Mouse (Mus musculus) midbrain, embryonic 15.5 days (tissue): ENCODE data around the gene Acin1. TPM values are rescaled to one million over a fixed set of nuclear protein-coding genes. Genes with fewer than 3 reads are reported as not detected.
A peak's percentile ranks its signal among the peaks of the same experiment; 100 is the strongest.

Source experiments
- ATAC-seq: fragments of 200-750 bp; cut with Nextera tagmentation; replicated peaks from 2 replicates; pipeline ENCODE4 v1.8.0; 2017; ENCODE audit warnings: moderate TSS enrichment
- H3K27ac ChIP-seq: fragments of 300-500 bp; sonication (generic); 2 replicates; pipeline ENCODE4 v1.5.1; 2015; ENCODE audit warnings: mild to moderate bottlenecking, inconsistent platforms
- H3K27me3 ChIP-seq: fragments of 300-500 bp; sonication (generic); replicated peaks from 2 replicates; pipeline ENCODE4 v1.6.1; 2015; ENCODE audit warnings: inconsistent platforms
- H3K36me3 ChIP-seq: fragments of 300-500 bp; sonication (generic); replicated peaks from 2 replicates; pipeline ENCODE4 v1.6.1; 2015; ENCODE audit warnings: inconsistent platforms
- H3K4me1 ChIP-seq: fragments of 300-500 bp; sonication (generic); 2 replicates; pipeline ENCODE4 v1.6.1; 2015; ENCODE audit warnings: inconsistent platforms
- H3K4me2 ChIP-seq: fragments of 300-500 bp; sonication (generic); 2 replicates; pipeline ENCODE4 v1.6.1; 2015; ENCODE audit warnings: inconsistent platforms, mild to moderate bottlenecking, moderate library complexity
- H3K4me3 ChIP-seq: fragments of 300-500 bp; sonication (generic); 2 replicates; pipeline ENCODE4 v1.5.1; 2015; ENCODE audit warnings: mild to moderate bottlenecking, inconsistent platforms
- H3K9ac ChIP-seq: fragments of 300-500 bp; sonication (generic); 2 replicates; pipeline ENCODE4 v1.6.1; 2015; ENCODE audit warnings: mild to moderate bottlenecking, inconsistent platforms
- H3K9me3 ChIP-seq: fragments of 300-500 bp; sonication (generic); 2 replicates; pipeline ENCODE4 v1.6.1; 2016; ENCODE audit warnings: inconsistent platforms
- WGBS: fragments of 180-500 bp; shearing (Covaris S2); methylation state at CpG from one replicate; pipeline ENCODE4 v1.1.7; 2015; ENCODE audit warnings: mixed read lengths; 5-methylcytosine and 5-hydroxymethylcytosine counted together
- polyA plus RNA-seq: library from polyadenylated mRNA; unstranded; fragments of >200 nt; fragmentation: Nextera tagmentation; extraction: Ambion mirVana; gene quantifications from 2 replicates; pipeline ENCODE4 v1.2.1, GENCODE M21; 2015

Acin1 gene
- polyA plus RNA-seq, 1 experiment from 2014 or later: 145 TPM

GRCm38 (mm10) chr14:54714617-54715081, 27.9 kb upstream of the Acin1 start:
- H3K9me3 ChIP-seq: no peaks in the 10 kb centered on the region
- peak overlapping the region; percentile 77 for H3K4me2 ChIP-seq
- peak overlapping the region; percentile 46 for H3K9ac ChIP-seq
- H3K4me1 ChIP-seq: peaks cover 15% of the 10 kb centered on the region
- H3K36me3 ChIP-seq: no peaks in the 10 kb centered on the region
- peak overlapping the region; percentile 71 for H3K27ac ChIP-seq
- H3K4me3 ChIP-seq: peak overlapping the region; percentile 43
- H3K27me3 ChIP-seq: no peaks in the 10 kb centered on the region
- peak; percentile 82 for ATAC-seq
- 1% methylated on average over 15 of the region's 15 CpGs for WGBS

DNA sequence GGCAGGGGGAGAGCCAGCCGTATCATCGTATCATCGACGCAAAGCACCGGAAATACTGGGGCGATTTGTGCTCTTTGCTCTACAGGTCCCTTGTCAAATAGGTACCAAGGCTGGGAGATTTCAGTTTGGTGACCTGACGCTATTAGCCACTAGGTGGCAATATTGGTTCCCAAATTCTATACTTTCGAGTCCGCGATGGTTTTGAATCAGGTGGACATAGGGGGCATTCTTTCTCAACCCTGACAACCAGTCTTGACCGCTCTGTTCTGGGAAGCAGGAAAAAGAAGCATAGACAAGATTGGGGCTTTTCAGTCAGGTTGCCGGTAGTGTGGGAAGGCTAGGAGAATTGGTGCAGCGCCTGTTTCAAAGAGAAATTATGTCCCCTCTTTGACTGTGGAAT, 27.4 kb upstream of the Acin1 start:
- Histone ChIP-seq H3K27ac (peak overlapping the region; percentile 71), H3K36me3 (no peaks in the 10 kb centered on the region), H3K27me3 (no peaks in the 10 kb centered on the region), H3K9ac (peak overlapping the region; percentile 46), H3K4me1 (peaks cover 15% of the 10 kb centered on the region), H3K4me3 (peak overlapping the region; percentile 43), H3K9me3 (no peaks in the 10 kb centered on the region), H3K4me2 (peak overlapping the region; percentile 77)
- WGBS: 2% methylated on average over 13 of the region's 13 CpGs
- ATAC-seq: peak; percentile 85

GRCm38 (mm10) chr14:54712861-54713260, 26.1 kb upstream of the Acin1 start:
- Histone ChIP-seq H3K9me3 (no peaks in the 10 kb centered on the region), H3K4me2 (no peak overlapping the region), H3K4me3 (no peak overlapping the region), H3K27me3 (no peaks in the 10 kb centered on the region), H3K36me3 (no peaks in the 10 kb centered on the region), H3K9ac (no peak overlapping the region), H3K4me1 (peaks cover 15% of the 10 kb centered on the region), H3K27ac (no peak overlapping the region)
- WGBS: 76% methylated on average over 8 of the region's 8 CpGs
- no peak for ATAC-seq

- no peak within 1 kb of the TSS for H3K27ac ChIP-seq
- no peaks in the 10 kb centered on the region for H3K9me3 ChIP-seq
- no peak within 1 kb of the TSS for H3K9ac ChIP-seq
- no peak within 1 kb of the TSS for H3K4me2 ChIP-seq
- H3K4me3 ChIP-seq: no peak within 1 kb of the TSS
- no peak for ATAC-seq
- no peaks in the 10 kb centered on the region for H3K36me3 ChIP-seq
- H3K27me3 ChIP-seq: no peaks in the 10 kb centered on the region
- 83% methylated on average over 7 of the region's 7 CpGs for WGBS
- H3K4me1 ChIP-seq: peaks cover 15% of the 10 kb centered on the region
Measured at GRCm38 (mm10) chr14:54712074-54712473, 25.3 kb upstream of the Acin1 start, which contains the start of gene Cebpe. Cebpe (minus strand) TSS chr14:54712174.

DNA sequence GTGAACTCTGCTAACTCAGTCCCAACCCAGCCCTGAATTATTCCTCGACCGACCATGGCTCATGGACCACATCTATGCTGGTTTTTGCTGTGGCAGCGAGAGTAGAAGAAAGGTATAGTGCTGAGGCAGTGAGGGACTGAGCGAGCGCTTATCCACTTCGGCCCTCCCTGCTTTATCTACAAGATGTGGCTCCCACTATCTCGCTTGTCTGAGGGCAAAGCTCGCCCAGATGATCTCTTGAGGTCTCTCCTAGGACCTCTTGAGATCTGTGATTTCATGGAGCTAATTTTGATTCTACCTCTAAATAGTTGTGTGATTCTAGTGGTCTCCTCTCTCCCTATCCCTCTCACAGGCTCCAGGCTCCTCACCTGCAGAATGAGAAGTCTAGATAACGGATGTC, 22.3 kb upstream of the Acin1 start:
- H3K9me3 ChIP-seq: no peaks in the 10 kb centered on the region
- H3K4me1 ChIP-seq: peaks cover 2% of the 10 kb centered on the region; the same call in 1 of the 2 replicates
- H3K36me3 ChIP-seq: no peaks in the 10 kb centered on the region
- H3K4me3 ChIP-seq: no peak overlapping the region
- no peaks in the 10 kb centered on the region for H3K27me3 ChIP-seq
- H3K27ac ChIP-seq: no peak overlapping the region
- no peak overlapping the region for H3K9ac ChIP-seq
- WGBS: 84% methylated on average over 9 of the region's 9 CpGs
- no peak for ATAC-seq
- H3K4me2 ChIP-seq: no peak overlapping the region

DNA sequence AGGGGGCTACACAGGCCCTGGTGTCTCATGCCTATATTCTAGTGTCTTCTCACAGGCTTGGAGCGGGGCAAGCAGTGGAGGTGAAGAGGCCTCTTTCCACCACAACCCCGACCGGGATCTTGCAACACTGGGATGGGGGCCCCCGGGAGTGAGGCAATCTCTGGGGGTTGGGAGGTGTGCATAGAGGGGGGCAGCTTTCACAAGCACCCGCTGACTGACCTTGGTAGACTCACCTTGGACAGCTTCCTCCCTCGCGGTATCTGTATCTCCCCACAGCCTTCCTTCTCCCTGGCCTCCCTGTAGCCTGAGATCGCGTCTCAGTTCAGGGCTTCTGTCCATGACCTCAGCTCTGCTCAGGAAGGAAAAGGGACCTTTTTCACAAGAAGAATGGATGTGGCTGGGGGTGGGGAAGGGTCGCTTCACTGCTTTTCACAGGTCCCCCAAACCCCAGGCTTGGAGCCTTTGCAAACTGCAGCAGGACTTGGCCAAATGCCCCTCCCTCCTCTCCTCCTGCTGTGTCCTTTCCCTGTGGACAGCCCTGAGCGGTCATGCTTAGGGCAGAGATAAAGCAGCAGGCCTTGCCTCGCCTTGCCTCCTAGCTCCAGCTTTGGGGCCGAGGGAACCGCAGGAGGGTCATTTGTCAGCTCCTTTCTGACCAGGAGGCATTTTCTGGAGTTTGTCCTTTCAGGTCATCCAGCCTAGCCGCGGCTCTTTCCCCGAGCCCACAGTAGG, 20.0 kb upstream of the Acin1 start:
- no peaks in the 10 kb centered on the region for H3K27me3 ChIP-seq
- no peak overlapping the region for H3K4me3 ChIP-seq
- no peaks in the 10 kb centered on the region for H3K36me3 ChIP-seq
- no peaks in the 10 kb centered on the region for H3K4me1 ChIP-seq
- H3K9me3 ChIP-seq: no peaks in the 10 kb centered on the region
- no peak overlapping the region for H3K9ac ChIP-seq
- whole genome bisulfite sequencing: 49% methylated on average over 17 of the region's 17 CpGs
- no peak overlapping the region for H3K27ac ChIP-seq
- no peak for ATAC-seq
- no peak overlapping the region for H3K4me2 ChIP-seq

DNA sequence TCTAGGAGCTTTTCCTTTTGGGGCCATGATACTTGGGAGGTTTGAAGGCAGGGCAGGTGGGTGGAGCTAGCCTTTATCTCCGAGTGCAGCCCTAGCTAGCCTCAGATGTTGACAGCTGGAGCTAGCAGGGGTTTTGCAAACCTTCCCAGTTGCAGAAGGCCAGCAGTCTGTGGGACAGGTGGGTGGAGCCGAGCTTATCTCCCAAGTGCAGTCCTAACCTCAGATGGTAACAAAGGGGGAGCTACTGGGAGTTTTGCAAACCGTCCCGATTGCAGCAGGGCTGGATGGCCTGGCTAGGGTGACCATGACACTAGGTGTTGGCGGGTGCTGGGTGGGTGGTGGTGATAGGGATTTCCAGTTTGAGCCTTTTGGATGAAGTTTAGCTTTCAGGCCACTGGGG, 19.1 kb upstream of the Acin1 start:
- no peaks in the 10 kb centered on the region for H3K9me3 ChIP-seq
- no peak overlapping the region for H3K4me3 ChIP-seq
- no peaks in the 10 kb centered on the region for H3K36me3 ChIP-seq
- H3K9ac ChIP-seq: no peak overlapping the region
- H3K4me2 ChIP-seq: no peak overlapping the region
- 59% methylated on average over 5 of the region's 5 CpGs for WGBS
- no peaks in the 10 kb centered on the region for H3K4me1 ChIP-seq
- no peak for ATAC-seq
- H3K27ac ChIP-seq: no peak overlapping the region
- H3K27me3 ChIP-seq: no peaks in the 10 kb centered on the region

- H3K4me3 ChIP-seq: no peak overlapping the region
- WGBS: 66% methylated on average over 10 of the region's 10 CpGs
- no peaks in the 10 kb centered on the region for H3K36me3 ChIP-seq
- H3K27me3 ChIP-seq: no peaks in the 10 kb centered on the region
- H3K9ac ChIP-seq: no peak overlapping the region
- no peaks in the 10 kb centered on the region for H3K9me3 ChIP-seq
- H3K4me1 ChIP-seq: no peaks in the 10 kb centered on the region
- no peak overlapping the region for H3K4me2 ChIP-seq
- ATAC-seq: no peak
- H3K27ac ChIP-seq: no peak overlapping the region
Measured at GRCm38 (mm10) chr14:54703207-54703606, 16.5 kb upstream of the Acin1 start.

DNA sequence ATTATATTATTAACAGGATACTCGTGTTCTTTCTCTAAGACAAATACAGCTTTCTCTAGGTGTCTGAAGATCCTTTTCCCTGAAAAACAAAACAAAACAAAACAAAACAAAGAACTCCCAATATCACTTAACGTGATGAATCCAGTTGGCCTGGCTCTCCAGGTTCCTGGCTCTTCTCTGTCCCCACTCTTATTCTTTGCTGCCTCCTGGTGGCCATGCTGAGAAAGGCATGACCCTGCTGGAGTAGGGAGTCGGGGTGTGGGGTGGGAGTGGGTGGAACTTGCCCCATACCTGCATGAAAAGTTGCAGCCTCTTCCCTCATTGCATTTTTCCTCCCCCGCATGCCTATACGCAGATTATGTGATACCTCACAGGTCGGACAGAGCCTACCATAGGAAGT, 14.6 kb upstream of the Acin1 start:
- no peak overlapping the region for H3K27ac ChIP-seq
- no peak overlapping the region for H3K4me3 ChIP-seq
- no peaks in the 10 kb centered on the region for H3K27me3 ChIP-seq
- 13% methylated on average over 6 of the region's 6 CpGs for WGBS
- no peaks in the 10 kb centered on the region for H3K4me1 ChIP-seq
- ATAC-seq: peak; percentile 72; the same call in 1 of the 2 replicates
- no peaks in the 10 kb centered on the region for H3K9me3 ChIP-seq
- no peak overlapping the region for H3K9ac ChIP-seq
- no peak overlapping the region for H3K4me2 ChIP-seq
- no peaks in the 10 kb centered on the region for H3K36me3 ChIP-seq

DNA sequence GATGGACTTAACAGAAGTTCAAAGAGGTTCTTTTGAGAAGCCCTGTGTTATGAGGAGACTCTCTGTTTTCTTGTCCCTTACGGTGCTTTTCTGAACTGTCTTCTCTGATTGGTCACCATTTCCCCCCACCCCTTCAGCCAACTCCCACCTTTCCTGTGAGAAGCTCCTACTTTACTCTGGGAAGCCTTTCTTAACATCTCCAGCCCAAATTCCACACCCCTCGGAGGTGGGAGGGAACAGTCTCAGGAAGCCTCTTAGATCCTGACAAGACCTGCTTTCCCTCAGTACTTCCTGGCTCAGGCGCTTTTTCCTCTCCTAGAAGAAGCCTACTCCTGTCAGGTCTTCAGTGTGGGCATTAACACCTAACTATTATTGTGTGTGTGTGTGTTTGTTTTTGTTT, 12.9 kb upstream of the Acin1 start:
- H3K27me3 ChIP-seq: no peaks in the 10 kb centered on the region
- H3K9ac ChIP-seq: no peak overlapping the region
- H3K27ac ChIP-seq: no peak overlapping the region
- H3K4me1 ChIP-seq: no peaks in the 10 kb centered on the region
- no peak for ATAC-seq
- H3K9me3 ChIP-seq: no peaks in the 10 kb centered on the region
- H3K4me2 ChIP-seq: no peak overlapping the region
- no peaks in the 10 kb centered on the region for H3K36me3 ChIP-seq
- H3K4me3 ChIP-seq: no peak overlapping the region
- WGBS: 64% methylated on average over 3 of the region's 3 CpGs

- Histone ChIP-seq H3K9ac (no peak within 1 kb of the TSS), H3K27ac (no peak within 1 kb of the TSS), H3K4me3 (no peak within 1 kb of the TSS), H3K4me1 (no peaks in the 10 kb centered on the region), H3K4me2 (no peak within 1 kb of the TSS), H3K9me3 (no peaks in the 10 kb centered on the region), H3K36me3 (no peaks in the 10 kb centered on the region), H3K27me3 (no peaks in the 10 kb centered on the region)
- ATAC-seq: no peak
- 71% methylated on average over 4 of the region's 4 CpGs for WGBS
Measured at GRCm38 (mm10) chr14:54698733-54699132, 12.0 kb upstream of the Acin1 start, which contains the start of gene Gm29776. Gm29776 (minus strand) TSS chr14:54698833.

- no peak overlapping the region for H3K27ac ChIP-seq
- H3K9me3 ChIP-seq: no peaks in the 10 kb centered on the region
- no peak overlapping the region for H3K9ac ChIP-seq
- peaks cover 7% of the 10 kb centered on the region for H3K36me3 ChIP-seq
- no peak overlapping the region for H3K4me3 ChIP-seq
- H3K4me1 ChIP-seq: no peaks in the 10 kb centered on the region
- no peak for ATAC-seq
- no peaks in the 10 kb centered on the region for H3K27me3 ChIP-seq
- H3K4me2 ChIP-seq: no peak overlapping the region
- WGBS: 90% methylated on average over 4 of the region's 4 CpGs
Measured at GRCm38 (mm10) chr14:54696752-54697151, 10.0 kb upstream of the Acin1 start.

DNA sequence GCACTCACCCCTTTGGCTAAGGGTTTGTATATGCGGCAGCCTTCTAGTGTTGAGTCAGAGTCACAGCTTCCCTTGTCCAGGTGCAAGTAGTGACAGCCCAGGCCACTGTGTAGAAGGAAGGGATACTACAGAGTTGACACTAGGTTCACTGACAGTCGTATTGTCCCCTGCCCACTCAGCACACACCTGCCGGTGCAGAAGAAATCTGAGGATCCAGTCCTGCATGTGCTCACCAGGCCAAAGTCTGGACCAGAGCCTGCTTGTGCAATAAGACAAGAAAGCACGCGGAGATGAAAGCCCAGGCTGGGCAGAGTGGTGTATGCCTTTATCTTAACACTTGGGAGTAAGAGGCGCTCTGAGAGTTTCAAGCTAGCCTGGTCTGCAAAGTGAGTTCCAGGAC, 8.3 kb upstream of the Acin1 start:
- WGBS: 83% methylated on average over 6 of the region's 6 CpGs
- H3K4me1 ChIP-seq: no peaks in the 10 kb centered on the region
- H3K9me3 ChIP-seq: no peaks in the 10 kb centered on the region
- H3K27ac ChIP-seq: no peak overlapping the region
- peaks cover 10% of the 10 kb centered on the region for H3K36me3 ChIP-seq
- no peak overlapping the region for H3K9ac ChIP-seq
- no peaks in the 10 kb centered on the region for H3K27me3 ChIP-seq
- no peak overlapping the region for H3K4me2 ChIP-seq
- ATAC-seq: no peak
- no peak overlapping the region for H3K4me3 ChIP-seq
